Mouse (Mus musculus) left cerebral cortex, postnatal 4 days (tissue): ENCODE data around the gene Whrn. TPM values are rescaled to one million over a fixed set of nuclear protein-coding genes. Genes with fewer than 3 reads are reported as not detected.

Experiments
- DNase-seq: peaks from one replicate; pipeline ENCODE4 v3.0.0-alpha.2; 2022
- intact Hi-C: fragments of 180-260 bp; cut with DNase I; formaldehyde crosslinking; loops from one replicate; pipeline ENCODE4 v1.15.1; 2025
- total RNA-seq, 2 experiments: library from RNA; stranded (reverse); gene quantifications; 2 replicates each; pipeline ENCODE4 v1.2.3; 2021

The Whrn gene
- total RNA-seq, 2 experiments from 2014 or later: 24.9 to 28.6 TPM

DNA sequence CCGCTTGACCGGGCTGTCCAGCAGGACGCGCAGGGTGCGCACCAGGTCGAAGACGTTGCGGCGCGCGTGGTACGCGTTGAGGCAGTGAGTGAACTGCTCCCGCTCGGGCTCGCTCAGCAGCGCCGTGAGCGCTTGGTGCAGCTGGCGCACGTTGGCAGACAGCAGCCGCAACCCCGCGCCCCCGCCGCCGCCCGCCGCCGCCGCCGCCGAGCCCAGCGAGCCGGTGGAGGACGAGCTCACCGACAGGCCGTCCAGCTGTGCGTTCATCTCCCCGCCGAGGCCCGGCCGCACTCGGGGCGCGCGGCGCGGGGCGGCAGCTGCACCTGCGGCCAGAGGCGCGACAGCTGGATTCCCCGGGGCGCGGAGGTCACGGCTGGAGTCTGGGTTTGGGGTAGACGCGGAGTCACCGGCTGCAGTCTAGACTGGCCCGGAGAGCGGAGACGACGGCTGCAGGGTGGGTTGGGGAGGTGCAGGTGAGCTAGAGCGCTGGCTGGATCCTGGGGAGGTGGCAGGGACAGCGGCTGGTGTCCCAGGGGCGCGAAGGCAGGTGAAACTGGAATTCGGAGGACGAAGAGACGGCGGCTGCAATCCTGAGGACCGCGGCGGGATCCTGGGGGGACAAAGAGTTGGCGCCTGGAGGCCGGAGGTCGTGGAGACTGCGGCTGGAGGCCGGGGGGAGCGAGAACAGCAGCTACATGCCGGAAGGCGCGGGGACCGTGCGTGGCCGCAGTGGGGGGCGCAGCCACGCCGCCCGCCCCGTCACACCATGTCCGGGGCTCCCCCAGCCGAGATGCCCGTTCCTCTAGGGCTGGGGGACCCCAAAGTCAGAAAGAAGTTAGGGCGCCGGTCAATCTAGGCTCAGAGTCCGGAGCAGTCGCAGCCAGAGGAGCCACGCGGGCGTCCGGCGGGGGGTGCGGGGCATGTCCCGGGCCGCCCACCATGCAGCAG lies 550 bp downstream of the Whrn start:
- intact Hi-C loops: no loop called here
- DNase-seq: peak; percentile 62

- no peak for DNase-seq
- intact Hi-C loops: no loop called here
Measured at GRCm38 (mm10) chr4:63494401-63494966, 1.3 kb downstream of the Whrn start.

DNA sequence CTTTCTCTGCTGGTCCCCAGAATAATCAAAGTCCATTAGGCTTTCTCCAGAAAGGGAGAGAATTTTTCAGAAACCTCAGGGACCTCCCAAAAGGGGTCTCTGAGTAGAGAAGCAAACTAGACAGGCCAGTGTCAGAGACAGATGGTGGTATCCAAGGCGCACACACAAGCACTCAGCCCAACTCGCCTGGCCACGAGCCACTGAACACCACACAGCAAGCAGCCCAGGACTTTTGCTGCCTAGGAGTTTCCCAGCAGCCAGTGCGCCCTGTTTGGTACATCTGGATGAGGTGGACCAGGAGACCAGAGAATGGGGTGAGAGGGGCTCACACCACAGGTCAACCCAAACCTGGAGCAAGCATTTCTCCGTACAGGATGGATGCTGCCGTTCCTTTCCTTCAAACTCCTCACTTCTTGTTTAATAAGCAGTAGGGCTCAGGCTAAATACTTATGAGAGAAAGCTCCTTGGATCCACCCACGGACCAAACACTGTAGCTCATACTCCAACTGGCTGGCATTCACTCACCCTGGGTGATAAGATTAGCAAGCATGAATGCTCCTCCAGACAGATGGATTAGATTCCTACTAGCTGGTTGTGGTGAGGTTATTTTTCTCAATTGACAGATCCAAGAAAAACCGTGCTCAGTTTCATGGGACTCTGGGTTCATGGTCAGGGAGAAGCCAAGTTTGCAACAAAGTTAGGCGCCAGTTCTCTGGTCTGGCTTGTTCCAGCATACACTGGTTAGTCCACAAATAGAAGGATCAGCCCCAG lies 2.3 kb downstream of the Whrn start:
- intact Hi-C loops: no loop called here
- DNase-seq: peak; percentile 67

DNA sequence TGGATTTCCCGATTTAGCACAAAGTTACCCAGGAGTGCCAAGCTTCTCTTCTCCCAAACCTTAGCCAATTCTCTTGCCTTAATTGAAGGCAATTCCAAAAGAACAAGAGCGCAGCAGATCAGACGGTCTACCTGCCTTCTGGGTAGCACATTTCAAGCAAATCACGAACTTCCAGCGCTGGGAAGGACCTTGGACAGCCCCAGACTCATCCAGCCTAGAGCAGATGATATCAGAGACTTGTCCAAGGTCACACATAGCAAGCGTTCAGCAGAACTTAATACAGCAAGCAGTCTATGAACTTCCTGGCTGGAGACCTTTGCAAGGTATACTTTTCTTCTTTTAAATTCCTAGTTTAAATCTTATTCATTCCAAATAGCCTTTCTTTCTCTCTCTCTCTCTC lies 4.3 kb downstream of the Whrn start:
- DNase-seq: no peak
- intact Hi-C loops: no loop called here

DNA sequence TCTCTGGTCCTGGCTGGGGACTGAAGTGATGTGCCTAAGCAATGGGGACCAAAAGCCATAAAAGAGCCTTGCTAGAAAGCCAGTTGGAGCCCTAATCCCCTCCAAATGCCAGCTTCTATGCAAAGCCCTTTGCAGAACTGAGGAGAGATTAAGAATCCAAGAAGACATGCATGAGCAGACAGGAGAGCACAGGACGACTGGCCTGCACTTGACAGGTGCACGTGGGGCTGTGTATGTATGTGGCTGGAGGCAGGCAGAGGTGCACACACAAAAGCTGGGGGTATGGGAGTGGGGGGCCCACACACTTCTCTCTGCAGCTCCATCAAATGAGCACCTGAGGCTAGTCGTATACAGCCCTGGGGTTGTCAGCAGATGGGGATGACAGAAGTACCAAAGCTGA lies 5.6 kb downstream of the Whrn start:
- intact Hi-C loops: no loop called here
- DNase-seq: no peak

GRCm38 (mm10) chr4:63489676-63490075 lies 6.1 kb downstream of the Whrn start:
- no peak for DNase-seq
- intact Hi-C loops: loop anchor here (5.0 kb wide), 1 partner anchor 67 kb away; no protein-coding TSS in a partner anchor

GRCm38 (mm10) chr4:63487916-63488315 lies 7.9 kb downstream of the Whrn start:
- intact Hi-C loops: loop anchor here (5.0 kb wide), 1 partner anchor 66 kb away; no protein-coding TSS in a partner anchor
- no peak for DNase-seq

DNA sequence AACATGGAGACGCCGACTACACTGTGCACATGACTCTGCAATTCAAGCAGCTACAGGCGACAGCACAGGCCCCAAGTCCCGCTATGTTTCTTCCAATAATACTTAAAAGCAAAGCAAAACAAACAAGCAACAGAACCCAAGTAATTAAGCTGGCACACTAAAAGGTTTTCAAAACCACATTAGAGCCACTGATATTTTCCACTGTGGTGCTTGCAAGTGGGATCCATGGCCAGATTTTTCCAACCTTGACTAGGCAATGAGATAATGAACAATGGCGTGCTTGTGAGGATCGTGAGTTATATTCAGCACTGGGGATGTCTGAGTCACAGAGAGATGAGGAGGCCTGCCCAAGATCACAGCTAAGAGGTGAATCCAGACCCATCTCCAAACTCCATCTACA lies 8.5 kb downstream of the Whrn start:
- intact Hi-C loops: loop anchor here (5.0 kb wide), 1 partner anchor 65 kb away; no protein-coding TSS in a partner anchor
- DNase-seq: no peak

DNA sequence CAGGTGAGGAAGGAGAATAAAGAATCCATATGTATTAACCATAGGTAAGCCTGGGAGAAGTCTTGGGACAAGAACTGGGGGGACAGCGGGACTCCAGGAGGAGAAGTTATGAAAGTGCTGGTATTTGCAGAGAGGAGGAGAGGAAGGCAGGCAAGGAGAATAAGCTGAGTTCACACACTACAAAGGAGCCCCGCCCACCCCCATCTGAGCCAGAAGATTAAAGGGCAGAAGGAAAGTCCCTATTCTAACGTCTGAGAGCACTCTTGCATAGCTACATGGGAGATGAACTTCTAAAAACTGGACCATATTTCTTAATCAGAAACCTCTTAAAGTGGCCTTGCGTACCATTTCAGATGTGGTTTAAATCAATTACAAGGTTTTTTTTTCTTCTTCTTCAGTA lies 9.3 kb downstream of the Whrn start:
- no peak for DNase-seq
- intact Hi-C loops: loop anchor here (5.0 kb wide), 1 partner anchor 64 kb away; no protein-coding TSS in a partner anchor

DNA sequence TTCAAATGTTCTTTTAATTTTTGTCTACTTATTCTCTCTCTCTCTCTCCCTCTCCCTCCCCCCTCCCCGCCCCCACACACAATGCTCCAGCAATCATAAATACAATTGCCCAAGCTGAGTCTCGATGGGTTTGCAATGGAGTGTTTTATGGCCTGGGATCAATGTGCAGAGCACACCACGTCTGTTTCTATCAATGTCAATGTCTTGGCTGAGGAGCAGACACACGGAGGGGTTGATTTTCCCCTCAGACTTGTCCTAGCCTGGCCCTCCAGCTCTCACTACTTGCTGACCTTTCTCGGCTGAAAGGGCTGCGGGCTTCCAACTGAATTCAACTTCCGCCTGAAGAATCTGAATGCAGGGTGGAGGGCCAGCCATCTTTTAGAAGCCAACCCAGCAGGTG lies 12.1 kb downstream of the Whrn start:
- intact Hi-C loops: no loop called here
- no peak for DNase-seq

GRCm38 (mm10) chr4:63480845-63481167 lies 15.0 kb downstream of the Whrn start:
- intact Hi-C loops: no loop called here
- no peak for DNase-seq

DNA sequence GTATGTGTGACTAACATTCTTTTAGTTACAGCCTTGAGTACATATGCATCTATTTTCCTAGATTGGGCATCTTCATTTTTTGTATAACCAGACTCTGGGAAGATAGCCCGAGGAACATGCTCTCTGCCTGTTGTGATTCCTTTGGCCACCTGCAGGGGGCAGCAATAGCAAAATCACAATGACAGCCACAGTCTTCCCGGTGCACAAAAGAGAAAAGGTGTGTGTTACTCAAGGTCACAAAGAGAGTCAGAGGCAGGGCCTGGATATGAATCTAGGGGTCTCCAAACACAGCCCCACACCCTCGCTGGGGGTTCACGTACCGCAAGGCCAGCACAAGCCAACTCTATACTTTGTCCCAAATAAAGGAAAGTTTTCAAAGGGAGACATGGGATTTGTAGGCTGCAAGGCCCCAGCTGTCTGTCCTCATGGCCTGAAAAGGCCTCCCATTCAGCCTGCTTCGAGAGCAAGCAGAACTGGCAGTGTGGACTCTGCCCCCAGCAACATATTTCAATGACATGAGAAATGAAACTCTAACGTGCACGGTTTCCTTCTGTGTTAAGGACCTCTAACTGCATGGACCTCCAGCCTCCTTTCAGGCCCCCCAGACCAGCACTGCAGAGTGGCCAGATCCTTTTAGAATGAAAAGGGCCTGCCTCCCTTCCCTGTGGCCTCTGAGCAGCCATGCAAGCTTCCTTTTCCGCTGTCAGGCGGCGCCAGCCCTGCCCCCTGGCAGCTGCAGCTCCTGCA lies 15.5 kb downstream of the Whrn start:
- peak; percentile 47 for DNase-seq
- intact Hi-C loops: no loop called here

DNA sequence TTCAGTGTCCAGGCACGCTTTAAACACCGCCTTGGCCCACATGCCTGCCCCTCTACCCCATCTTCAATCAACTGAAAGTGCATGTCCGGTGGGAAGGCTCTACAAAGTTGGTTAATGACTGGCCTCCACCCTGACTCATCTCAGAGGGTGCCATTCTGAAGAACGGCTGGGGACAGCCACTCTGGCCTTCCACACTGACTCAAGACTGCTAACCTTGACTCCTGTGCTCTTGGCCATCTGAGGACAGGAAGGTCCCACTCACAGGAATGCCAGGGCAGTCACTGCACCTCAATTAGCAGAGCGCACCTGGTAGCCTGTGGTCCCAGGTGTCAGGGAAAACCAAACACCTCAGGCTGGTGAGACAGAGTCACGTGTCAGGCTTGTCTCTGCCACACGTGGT lies 17.8 kb downstream of the Whrn start:
- intact Hi-C loops: no loop called here
- DNase-seq: no peak

- DNase-seq: no peak
- intact Hi-C loops: no loop called here
Measured at GRCm38 (mm10) chr4:63476891-63477290, 18.9 kb downstream of the Whrn start.

DNA sequence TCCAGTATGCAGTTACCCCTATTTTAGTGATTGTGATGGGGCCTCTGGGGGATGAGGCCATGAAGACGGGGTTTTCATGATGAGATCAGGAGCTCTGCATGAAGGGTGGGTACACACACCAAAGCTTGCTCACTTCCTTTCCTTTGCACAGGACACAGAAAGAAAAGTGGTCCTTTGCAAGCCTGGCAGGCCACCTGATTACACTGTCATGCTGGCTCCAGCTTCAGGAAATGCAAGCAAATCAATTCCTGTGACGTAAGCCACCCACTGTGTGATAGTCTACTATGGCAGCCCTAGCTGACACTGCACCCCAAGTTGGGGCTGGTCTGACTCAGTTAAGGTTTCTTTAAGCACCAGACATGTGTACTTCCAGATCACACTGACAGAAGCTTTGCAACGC lies 20.6 kb downstream of the Whrn start:
- no peak for DNase-seq
- intact Hi-C loops: no loop called here

DNA sequence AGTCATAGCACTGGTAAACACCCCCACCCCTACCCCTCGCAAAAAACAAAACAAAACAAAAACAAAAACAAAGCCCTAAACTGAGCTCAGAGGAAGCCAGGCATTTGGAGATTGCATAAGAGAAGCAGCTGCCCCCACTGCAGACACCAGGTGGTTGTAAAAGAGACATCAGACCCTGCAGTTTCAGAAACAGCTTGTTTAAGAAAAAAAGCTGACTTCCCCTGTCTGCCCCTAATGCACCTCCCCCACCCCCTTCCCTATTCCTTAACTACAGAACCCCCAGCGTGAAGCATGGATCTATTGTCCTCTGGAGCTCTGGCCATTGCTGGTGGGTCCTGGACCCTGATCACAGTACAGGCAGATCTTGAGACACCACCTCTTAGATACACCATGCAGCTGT lies 21.4 kb downstream of the Whrn start:
- no peak for DNase-seq
- intact Hi-C loops: no loop called here

- intact Hi-C loops: no loop called here
- no peak for DNase-seq
Measured at GRCm38 (mm10) chr4:63467338-63467737, 28.5 kb downstream of the Whrn start.

- intact Hi-C loops: no loop called here
- DNase-seq: no peak
Measured at GRCm38 (mm10) chr4:63466192-63466591, 29.6 kb downstream of the Whrn start.

DNA sequence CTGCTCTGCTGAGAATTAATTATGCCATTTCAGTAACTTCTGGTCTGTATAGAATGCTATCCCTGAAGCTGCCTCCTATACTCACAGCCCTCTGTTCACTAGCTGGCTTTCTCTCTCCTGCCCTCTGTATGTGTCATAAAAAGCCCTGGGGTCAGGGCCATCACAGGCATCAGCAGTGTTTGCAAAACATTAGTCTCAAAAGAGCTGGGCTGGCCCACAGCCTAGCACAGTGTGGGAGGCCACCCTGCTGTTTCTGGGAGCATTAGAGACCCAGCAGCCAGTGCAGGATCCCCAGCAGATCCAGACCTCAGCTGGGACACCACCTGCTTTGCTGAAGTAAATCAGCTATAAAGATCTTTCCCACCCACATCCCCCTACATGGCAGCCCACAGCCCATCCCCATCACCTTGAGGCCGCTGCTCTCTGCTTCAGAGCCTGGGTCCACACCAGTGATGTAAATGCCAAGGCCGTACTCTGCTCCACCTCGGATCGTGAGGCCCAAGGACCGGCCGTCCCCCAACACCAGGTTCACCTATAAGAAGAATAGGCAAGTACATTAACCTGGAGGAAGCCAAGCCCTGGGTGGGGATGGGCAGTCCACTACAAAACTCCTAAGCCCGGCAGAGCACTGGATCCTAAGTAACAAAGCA lies 34.8 kb downstream of the Whrn start:
- intact Hi-C loops: no loop called here
- DNase-seq: no peak

- intact Hi-C loops: no loop called here
- DNase-seq: peak; percentile 50
Measured at GRCm38 (mm10) chr4:63459141-63459789, 36.5 kb downstream of the Whrn start.
